Mouse (Mus musculus) cerebellum, adult 9-11 months (tissue): Measurements from ENCODE around the gene Gm10337.

Experiments used
- DNase-seq: peaks from one replicate; pipeline ENCODE4 v3.0.0; 2022

Gm10337 gene

DNA sequence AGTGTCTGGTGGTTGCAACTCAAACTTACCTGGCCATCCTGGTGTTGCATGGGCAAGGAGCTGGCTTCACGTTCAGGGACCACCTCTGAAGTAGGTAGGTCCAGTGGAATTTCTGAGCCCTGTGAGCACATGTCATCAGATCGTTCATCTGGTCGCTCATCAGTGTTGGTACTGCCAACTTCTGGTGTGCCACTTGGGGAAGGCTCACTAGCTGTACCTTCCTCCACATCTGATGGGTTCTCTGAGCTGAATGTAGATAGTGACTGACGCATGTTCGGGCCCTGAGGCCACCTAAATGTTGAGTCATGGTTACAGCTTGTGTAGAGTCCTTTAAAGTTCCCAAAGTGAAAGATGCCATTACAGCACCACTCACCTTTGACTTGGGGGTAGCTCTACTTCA lies 3.0 kb upstream of the Gm10337 start:
- no peak for DNase-seq

DNA sequence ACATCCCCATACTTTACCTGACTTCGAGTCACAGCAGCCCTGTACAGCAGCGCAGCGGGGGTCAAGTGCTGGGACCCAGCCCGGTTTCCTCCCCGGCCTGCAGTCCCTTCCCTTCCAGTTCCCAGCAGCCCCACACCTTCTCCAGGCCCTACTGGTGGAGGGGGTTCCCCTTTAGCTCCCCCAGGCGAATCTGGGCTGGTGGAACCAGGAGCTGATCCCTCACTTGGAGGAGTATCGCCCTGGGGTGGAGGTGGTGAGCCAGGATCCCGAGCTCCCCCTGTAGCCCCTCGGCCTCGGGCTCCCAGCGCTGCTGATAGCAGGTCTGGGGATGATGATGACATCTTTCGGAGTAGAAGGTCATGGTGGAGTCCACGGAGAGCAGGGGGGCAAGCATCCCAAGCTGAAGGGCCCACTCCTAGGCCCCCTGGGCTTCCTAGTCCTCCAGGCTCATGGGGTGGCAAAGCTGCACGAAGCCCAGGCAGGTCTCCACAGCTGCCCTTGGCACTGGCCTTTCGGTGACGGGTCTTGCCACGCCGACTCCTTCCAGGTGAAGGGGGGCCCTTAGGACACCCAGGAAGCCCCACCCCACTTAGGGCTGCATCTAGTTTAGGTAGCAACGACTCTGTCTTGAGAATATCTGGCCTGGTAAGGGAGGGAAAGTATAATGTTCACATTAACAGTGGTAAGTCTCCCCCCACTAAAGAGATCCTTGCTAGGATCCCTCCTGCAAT lies 2.3 kb upstream of the Gm10337 start:
- DNase-seq, result no peak

DNA sequence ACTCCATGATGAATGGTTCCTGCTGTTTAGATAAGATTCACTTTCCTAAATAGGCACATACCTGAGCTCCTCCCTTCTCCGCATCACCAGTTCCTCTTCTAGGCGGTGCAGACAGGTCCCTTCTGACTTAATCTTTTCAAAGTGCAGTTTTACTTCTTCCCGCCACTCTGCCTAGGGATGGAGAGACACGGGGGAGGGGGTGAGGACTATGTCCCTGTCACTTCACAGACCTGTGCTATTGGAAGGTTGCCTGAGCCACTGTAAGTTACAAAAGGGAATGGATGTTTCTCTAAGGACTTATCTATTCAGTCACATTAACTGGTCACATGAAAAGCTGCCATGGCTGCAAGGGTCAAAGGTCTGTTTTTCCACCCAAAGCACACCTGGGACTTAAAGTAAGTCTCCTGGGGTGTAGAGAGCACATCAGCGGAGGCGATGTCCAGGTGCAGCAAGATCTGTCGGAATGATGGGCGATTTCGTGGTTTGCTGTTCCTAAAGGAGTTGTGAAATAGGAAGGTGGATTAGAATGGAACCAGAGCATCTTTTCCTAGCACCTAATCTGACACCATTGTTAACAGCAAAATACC lies 1.2 kb upstream of the Gm10337 start:
- no peak for DNase-seq

DNA sequence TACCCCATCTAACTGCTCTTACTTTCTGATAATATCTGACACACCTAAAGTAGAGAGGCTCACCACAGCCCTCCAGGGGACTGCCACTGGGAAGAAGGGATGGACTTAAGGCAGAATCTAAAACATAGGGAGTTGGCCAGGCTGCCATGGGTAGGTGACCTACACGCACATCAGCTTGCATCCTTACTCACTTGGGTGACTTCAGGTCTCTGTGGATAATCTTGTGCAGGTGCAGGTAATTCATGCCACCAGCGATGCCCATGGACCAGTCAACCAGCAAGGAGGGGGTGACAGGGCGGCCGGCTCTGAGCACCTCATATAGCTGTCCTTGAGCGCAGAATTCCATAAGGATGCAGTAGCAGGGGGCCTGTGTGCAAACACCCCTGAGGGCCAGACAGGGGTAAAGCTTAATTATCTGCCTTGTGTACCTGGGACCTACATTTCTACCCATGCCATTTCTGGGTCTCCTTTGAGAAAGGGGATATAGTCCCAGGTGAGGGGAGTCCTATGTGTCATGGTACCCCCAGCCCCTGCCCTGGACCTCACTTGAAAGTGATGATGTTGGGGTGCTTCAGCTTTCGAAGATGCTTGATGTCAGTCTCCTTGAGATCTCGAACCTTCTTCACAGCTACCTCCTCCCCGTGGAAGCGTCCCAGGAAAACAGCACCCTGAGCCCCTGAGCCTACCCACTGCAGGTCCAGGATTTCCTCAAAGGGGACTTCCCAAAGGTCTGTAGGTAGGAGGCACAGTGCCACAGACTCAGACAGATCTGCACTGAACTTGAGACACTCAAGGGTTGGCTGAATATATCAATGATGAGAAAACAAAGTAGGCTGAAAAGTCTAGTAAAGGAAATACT lies 631 bp downstream of the Gm10337 start:
- DNase-seq, result peak; percentile 19

DNA sequence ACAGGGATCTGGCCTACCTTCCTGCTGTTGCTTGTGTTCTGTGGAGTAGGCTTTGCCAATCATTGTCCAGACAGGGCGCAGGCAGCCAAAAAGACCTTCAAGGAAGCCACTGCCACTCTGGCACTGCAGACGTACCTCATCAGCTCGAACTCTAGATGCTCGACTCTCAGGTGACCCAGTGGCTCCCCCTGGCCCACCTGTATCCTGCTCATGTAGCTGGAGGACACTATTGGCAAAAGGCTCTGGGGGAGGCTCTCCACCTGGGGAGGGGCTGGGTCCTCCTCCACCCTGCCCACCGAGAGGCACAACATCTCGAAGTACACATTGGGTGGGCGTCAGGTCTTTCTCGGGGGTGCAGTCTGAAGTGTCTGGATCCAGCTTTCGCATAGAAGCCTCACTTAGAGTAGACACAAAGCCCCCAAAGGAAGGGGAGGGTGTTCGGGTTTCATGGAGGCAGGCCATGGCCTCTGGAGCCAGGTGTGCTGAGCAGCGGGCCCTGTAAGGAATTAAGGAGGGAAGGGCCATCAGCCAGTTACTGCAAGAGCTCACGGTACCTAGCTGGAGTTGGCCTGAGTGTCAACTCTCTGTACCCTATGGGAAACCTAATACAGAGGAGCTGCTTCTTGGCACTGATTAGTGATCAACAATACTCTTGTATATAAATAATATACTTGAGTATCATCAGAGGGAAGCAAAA lies 1.7 kb downstream of the Gm10337 start:
- peak; percentile 36 for DNase-seq

DNA sequence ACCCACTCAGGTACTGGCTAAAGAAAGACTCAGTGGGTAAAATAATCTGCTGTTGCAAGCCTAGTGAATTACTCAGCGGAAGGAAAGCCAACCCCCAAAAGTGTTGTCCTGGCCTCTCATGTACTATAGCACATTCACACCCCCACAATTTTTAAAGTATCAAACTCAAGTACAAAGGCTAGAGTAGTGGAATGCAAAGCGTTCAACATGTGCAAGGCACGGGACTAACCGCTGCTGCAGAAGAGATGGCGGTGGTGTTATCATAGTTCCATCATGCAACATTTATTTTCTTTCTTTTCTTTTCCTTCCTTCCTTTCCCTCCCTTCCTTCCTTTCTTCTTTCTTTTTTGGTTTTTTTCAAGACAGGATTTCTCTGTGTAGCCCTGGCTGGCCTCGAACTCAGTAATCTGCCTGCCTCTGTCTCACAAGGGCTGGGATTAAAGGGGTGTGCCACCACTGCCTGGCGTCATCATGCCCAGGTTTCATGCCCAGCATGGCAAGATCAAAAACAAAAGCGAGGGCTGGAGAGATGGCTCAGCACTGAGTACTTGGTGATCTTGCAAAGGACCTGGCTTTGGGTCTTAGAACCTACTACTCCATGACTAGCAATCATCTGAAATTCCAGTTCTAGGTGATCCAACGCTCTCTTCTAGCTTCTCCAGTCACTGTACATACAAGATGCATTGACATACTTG lies 2.4 kb downstream of the Gm10337 start:
- DNase-seq, result no peak

DNA sequence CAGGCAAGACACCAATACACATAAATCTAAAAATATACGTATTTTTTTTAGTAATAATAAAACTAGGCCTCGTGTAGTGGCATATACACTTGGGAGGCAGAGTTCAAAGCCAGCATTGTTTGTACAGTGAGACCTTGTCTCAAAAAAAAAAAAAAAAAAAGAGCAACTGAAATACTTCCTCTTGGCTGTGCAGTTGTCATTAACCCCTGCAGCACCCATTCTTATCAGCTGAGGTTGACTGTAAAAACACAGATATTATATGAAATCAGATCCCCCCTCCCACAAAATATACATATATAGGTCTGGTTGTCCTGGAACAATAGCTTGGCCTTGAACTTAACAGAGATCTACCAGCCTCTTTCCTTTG lies 2.9 kb downstream of the Gm10337 start:
- DNase-seq, result no peak

DNA sequence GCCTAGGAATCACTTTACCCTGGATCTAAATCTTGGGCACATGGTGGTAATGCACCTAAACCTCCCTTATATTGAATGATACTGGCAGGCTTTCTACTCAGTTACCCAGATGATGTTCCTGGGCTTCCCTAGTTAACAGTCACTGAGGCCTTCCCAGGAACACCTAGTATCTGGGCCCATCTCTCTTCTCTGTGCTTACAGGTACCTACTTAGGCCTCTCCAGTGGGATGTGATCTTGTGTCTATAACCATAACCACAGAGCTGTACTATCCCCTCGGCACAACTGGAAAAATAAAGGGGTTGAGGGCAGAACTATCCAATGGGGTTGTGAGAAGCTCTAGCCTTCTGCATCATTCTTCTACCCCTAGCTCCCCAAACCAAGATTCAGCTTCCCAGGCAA lies 3.3 kb downstream of the Gm10337 start:
- DNase-seq, result no peak

DNA sequence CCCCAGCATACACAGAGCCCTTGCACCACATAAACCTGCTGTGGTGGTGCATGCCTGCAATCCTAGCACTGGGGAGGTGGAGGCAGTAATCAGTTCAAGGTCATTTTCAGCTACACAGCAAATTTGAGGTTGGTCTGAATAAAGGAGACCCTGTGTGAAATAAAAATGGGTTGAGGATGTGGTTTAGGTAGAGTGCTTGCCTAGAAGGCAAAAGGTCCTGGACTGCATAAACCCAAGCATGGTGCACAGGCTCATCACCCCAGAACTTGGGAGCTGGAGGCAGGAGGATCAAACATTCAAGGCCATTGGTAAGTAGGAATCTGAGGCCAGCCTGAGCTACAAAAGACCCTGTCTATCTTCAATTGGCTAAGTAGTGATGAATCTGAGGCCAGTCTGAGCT lies 4.0 kb downstream of the Gm10337 start:
- no peak for DNase-seq

DNA sequence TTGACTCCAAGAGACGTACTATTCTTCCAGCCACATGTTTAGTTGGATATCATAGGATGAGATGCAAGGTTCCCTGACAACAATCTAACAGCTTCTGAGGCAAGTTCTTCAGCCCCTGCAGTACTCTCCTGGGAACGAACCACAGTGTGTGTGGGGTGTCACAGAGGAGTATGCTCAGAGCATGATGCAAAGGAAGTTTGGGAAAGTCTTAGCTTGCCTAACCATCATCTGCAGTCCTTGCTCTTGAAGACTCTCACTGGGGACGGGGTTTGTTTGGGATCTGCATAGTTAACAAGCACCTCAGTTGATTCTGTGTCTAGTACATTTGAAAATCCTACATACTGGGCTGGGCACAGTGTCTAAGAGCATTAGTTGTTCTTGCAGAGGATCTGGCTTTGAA lies 4.8 kb downstream of the Gm10337 start:
- no peak for DNase-seq

DNA sequence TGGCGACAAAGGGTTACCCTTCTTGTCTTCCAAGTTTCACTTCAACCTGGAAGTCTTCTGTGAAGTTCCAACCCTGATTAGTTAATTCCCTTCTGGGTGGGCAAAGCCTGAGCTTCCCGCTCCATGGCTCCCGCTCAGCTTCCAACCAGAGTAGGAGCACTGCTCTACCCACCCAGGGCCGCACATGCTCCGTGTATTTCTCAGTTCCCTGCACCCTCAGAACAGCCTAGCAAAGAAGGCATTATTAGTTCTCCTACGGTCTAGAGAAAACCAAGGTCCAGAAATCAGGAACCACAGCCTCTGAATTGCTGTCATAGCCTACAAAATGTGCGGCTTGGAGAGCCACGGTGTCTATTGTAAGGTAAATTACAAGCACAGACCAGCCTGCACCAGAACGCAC lies 6.6 kb downstream of the Gm10337 start:
- DNase-seq, result no peak

DNA sequence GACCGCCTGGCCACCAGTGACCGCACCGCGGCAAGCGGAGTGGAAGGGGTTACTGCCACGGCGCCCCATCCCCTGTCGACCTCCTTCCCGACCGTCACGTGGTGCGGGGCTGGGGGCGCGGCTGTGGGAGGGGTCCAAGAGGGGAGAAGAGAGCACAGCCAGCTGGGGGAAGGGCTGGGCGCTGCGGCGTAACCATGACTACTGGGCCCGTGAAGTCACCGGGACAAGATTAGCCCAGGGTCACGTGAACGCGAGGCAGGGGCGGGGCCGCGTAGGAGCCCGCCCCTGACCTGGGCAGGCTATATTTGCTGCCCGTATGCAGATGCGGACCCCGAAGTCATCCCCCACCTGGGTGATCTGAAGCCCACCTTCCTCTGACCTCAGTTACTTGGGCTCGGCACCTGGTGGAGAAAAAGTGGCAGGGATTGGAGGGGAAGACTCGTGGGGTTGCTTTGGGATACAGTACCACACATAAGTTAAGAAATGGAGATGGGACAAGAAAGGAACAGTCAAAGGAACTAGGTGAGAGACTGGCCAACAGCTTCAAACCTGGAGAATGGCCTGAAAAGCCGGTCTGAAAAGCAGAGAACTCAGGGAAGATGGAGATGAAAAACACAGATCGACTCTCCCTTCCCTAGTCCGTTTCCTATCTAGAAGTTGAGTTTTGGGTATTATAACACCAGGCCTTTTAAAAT lies 7.2 kb downstream of the Gm10337 start:
- peak; percentile 86 for DNase-seq

DNA sequence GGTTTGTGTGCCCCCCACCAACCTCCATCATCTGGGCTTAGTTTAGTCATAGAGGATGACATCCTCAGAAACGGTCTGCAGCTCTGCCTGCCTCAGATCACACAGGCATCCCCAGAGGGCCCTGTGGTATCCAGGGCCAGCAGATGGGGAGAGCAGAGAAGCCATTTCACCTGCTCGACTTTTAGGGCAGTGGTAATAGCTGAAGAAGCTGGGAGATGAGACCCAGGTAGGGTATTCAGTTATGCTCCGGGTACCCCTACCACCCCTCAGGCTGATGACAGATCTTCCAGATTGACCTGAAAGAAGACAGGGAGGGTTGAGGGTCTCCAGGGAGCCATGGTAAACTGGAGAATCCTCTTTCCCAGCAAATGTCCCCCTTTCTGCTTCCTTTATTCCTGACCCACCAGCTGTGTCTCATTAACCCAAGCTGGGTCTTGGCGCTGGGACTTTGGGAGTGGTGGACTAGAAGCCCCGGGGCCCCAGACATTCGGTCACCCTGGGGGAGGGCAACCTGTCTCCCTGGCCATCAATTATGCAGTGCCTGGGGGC lies 7.8 kb downstream of the Gm10337 start:
- peak; percentile 47 for DNase-seq

DNA sequence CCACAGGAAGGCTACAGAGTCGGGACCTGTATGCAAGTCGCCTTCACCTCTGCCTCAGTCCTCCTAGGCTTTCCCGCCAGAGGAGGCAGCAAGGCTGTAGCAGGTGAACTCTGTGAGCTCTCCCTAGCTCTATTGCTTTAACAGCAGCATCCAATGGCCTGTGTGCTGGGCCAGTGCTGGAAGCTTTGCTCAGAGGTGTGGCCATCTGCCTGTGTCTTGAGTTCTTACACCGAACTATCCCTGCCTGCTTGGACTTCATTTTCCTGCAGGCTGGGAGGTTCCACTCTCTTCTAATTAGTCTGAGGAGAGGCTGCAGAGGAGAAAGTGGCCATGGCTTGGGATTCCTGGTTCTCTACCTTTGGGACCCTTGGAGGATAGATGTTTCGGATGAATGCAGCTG lies 8.5 kb downstream of the Gm10337 start:
- DNase-seq, result peak; percentile 51

DNA sequence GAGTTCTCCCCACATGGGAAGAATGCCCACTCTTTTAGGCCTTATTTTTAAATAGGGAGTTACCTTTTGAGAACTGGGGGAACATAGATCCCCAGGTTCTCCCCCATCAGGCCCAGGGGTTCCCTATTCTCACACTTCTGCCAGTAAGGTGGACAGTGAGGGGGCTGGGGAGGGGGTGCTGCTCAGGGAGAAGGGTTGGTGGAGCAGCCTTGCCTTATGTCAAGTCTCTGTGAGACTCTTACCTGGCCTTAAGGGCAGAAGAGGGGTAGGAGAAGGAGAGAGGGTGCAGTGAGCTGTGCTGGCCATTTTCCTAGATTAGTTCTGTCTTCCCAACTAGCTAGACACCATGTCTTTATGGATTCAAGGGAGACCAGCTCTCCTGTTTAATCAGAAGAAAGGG lies 8.9 kb downstream of the Gm10337 start:
- DNase-seq, result no peak

DNA sequence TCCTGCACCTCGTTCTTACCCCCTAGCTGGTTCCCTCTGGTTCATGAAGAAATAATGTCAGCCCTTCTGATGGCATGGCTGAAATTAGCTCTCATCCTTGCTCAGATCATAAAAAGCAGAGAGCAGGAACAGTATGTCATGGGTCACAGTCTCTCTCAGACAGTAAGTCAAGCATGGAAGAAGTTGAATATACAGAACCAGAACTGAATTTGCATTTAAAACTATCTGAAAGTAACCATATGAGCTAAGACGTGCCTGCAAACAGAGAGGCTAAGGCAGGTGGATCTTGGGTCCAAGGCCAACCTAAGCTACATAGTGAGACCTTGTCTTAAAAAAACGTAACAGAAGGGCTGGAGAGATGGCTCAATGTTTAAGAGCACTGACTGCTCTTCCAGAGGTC lies 9.5 kb downstream of the Gm10337 start:
- no peak for DNase-seq

DNA sequence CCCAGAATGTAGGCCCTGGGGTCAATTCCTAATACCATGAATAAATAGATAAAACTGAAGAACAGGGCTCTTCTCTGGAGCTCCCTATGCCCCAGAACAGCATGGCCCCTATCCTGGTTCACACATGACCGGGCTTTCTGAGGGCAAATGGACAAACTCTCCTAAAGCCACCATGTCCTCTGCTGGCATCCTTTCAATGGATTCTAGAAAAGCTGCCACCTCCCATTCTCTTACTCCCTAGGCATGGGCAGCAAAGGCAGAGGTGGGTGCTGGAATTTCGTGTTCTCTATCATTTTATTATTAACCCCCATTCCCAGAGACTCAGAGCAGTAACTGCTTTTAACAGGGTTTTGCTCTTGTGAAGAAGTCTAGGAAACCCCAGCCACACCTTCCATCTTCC lies 11.7 kb downstream of the Gm10337 start:
- DNase-seq, result peak; percentile 56

DNA sequence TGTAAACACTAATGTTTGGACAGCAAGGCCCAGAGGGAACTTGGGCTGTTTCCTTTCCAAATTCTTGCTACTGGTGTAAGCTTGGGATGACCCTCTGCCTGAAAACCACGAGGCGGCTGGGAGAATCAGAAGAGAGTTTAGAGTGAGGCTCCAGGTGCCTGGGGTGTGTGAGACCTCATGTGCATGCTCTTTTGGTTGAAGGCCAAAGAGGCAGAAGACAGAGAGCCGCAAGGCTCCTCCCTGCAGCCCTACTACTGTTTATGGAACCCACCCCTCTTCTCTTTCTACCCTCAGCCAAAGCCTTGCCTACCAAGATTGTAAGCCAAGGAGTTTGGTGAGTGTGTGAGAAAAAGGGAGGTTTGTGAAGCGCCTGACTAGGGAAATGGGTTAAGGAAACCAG lies 12.3 kb downstream of the Gm10337 start:
- DNase-seq, result peak; percentile 80

DNA sequence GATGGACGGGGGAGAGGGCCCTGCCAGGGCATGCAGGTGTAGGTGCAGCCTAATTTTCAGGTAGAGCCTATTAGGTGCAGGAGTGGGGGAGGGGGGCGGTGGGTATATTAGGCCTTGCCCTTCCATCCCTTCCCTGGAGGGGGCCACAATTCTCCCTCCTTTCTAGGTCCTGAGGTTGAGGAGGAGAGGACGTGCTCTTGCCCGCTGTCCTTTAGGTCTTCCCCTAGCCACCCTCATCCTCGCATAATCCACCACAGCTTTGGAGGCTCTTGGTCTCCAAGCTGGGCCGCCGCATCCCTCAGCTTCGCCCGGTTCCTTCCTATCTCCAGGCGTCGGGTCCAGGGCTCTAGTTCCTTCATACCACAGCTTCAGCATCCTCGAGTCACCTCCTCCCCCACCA lies 12.8 kb downstream of the Gm10337 start:
- DNase-seq, result no peak

DNA sequence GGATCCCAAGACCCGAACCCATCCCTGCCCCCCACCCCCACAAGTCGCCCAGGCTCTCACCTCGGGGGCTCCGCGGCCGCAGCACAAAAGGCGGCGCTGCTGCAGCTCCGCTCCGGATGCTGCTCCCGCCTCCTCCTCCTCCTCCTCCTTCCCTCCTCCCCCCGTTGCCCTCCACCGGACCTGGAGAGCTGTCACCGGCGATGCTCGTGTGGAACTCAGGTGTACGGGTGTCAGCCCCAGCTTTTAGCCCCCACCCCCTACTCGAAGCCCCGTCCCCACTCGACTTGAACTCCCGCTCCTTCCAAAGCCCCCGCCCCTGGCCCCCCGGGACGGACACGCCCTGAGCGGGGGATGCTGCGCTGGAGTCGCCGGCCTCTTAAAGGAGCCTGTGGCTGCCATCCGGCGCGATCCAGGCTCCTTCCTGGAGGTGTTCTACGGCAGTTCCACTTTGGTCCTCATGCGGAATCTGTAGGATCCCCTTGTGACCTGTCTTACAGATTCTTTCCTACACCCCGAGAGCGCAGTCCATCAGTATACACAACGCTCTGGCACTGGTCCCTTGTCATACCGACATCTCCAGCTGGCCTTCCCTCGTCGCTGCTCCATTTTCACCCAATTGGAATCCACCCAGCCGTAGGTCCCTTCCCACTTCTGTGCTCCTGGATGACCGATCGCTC lies 13.3 kb downstream of the Gm10337 start, which contains the start of gene Map3k12:
Gene Map3k12 (minus strand): TSS at position 337 of the 677 bp plus-strand sequence.
- peak; percentile 92 for DNase-seq

DNA sequence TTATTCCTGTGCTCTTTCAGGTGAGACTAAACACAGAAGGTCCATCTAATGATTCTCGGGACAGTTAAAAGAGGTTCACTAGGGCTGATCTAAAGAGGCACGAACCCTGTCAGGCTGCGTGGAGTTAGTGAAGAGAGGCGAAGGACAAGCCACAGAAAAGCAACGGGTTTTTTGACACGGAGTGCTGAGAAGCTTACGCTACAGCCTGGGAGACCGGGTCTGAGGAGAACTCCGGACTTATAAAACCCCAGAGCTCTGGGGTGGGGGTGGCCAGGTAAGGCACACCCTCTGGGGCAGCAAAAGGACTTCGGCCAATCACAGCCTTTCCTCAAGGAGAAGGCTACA lies 14.1 kb downstream of the Gm10337 start:
- no peak for DNase-seq
